Mouse (Mus musculus): ENCODE data around the gene Cx3cl1. TPM values are rescaled to one million over a fixed set of nuclear protein-coding genes. Genes with fewer than 3 reads are reported as not detected.

Gene Cx3cl1
- polyA plus RNA-seq, 1 experiment from 2014 or later: 6.2 TPM

- Histone ChIP-seq H3K4me3 (no peak overlapping the region), H3K36me3 (no peaks in the 10 kb centered on the region), H3K27me3 (ENCODE audit: insufficient read depth, poor library complexity, severe bottlenecking) (peaks cover 29% of the 10 kb centered on the region), H3K9me3 (no peaks in the 10 kb centered on the region), H3K27ac (no peak overlapping the region), H3K4me1 (peaks cover 22% of the 10 kb centered on the region)
- WGBS: 72% methylated on average over 5 of the region's 5 CpGs
- no peak for DNase-seq (ENCODE audit: low spot score)
Measured at GRCm38 (mm10) chr8:94810855-94811254, 39.0 kb downstream of the Cx3cl1 start.

- WGBS: 64% methylated on average over 6 of the region's 6 CpGs
- no peak overlapping the region for H3K4me3 ChIP-seq
- H3K27ac ChIP-seq: no peak overlapping the region
- peaks cover 22% of the 10 kb centered on the region for H3K4me1 ChIP-seq
- H3K9me3 ChIP-seq: no peaks in the 10 kb centered on the region
- DNase-seq (ENCODE audit: low spot score): no peak
- H3K27me3 ChIP-seq (ENCODE audit: insufficient read depth, poor library complexity, severe bottlenecking): peaks cover 29% of the 10 kb centered on the region
- no peaks in the 10 kb centered on the region for H3K36me3 ChIP-seq
Measured at GRCm38 (mm10) chr8:94811654-94812053, 39.8 kb downstream of the Cx3cl1 start.

GRCm38 (mm10) chr8:94812645-94813098 lies 40.9 kb downstream of the Cx3cl1 start:
- Histone ChIP-seq H3K4me3 (no peak overlapping the region), H3K9me3 (no peaks in the 10 kb centered on the region), H3K36me3 (no peaks in the 10 kb centered on the region), H3K27me3 (ENCODE audit: insufficient read depth, poor library complexity, severe bottlenecking) (peaks cover 19% of the 10 kb centered on the region; the same call in 1 of the 2 replicates), H3K4me1 (peaks cover 17% of the 10 kb centered on the region), H3K27ac (no peak overlapping the region)
- DNase-seq (ENCODE audit: low spot score): peak; percentile 86
- 34% methylated on average over 6 of the region's 6 CpGs for WGBS

GRCm38 (mm10) chr8:94814556-94814955 lies 42.7 kb downstream of the Cx3cl1 start:
- WGBS: 0% methylated on average over 1 of the region's 1 CpGs
- Histone ChIP-seq H3K9me3 (no peaks in the 10 kb centered on the region), H3K4me3 (no peak overlapping the region), H3K27ac (no peak overlapping the region), H3K4me1 (peaks cover 15% of the 10 kb centered on the region), H3K36me3 (no peaks in the 10 kb centered on the region), H3K27me3 (ENCODE audit: insufficient read depth, poor library complexity, severe bottlenecking) (0 out of 2 replicates have a peak, but pooled peaks cover 6% of the 10 kb centered on the region)
- no peak for DNase-seq (ENCODE audit: low spot score)

GRCm38 (mm10) chr8:94817933-94818332 lies 46.1 kb downstream of the Cx3cl1 start:
- no peak for DNase-seq (ENCODE audit: low spot score)
- H3K36me3 ChIP-seq: peaks cover 25% of the 10 kb centered on the region
- peaks cover 8% of the 10 kb centered on the region; the same call in 1 of the 2 replicates for H3K4me1 ChIP-seq
- no peaks in the 10 kb centered on the region for H3K9me3 ChIP-seq
- H3K27ac ChIP-seq: no peak overlapping the region
- no peaks in the 10 kb centered on the region for H3K27me3 ChIP-seq (ENCODE audit: insufficient read depth, poor library complexity, severe bottlenecking)
- H3K4me3 ChIP-seq: no peak overlapping the region
- WGBS: 85% methylated on average over 11 of the region's 11 CpGs

GRCm38 (mm10) chr8:94819671-94820179 lies 47.9 kb downstream of the Cx3cl1 start:
- no peak overlapping the region for H3K27ac ChIP-seq
- 39% methylated on average over 6 of the region's 6 CpGs for WGBS
- no peaks in the 10 kb centered on the region for H3K27me3 ChIP-seq (ENCODE audit: insufficient read depth, poor library complexity, severe bottlenecking)
- H3K4me3 ChIP-seq: no peak overlapping the region
- peaks cover 43% of the 10 kb centered on the region for H3K36me3 ChIP-seq
- no peak for DNase-seq (ENCODE audit: low spot score)
- no peaks in the 10 kb centered on the region for H3K9me3 ChIP-seq
- H3K4me1 ChIP-seq: peaks cover 11% of the 10 kb centered on the region; the same call in 1 of the 2 replicates

- H3K4me1 ChIP-seq: peaks cover 11% of the 10 kb centered on the region; the same call in 1 of the 2 replicates
- peaks cover 49% of the 10 kb centered on the region for H3K36me3 ChIP-seq
- H3K4me3 ChIP-seq: no peak overlapping the region
- no peaks in the 10 kb centered on the region for H3K9me3 ChIP-seq
- H3K27me3 ChIP-seq (ENCODE audit: insufficient read depth, poor library complexity, severe bottlenecking): no peaks in the 10 kb centered on the region
- 88% methylated on average over 7 of the region's 7 CpGs for WGBS
- H3K27ac ChIP-seq: no peak overlapping the region
- no peak for DNase-seq (ENCODE audit: low spot score)
Measured at GRCm38 (mm10) chr8:94820553-94820952, 48.7 kb downstream of the Cx3cl1 start.

- Histone ChIP-seq H3K27ac (no peak overlapping the region), H3K4me1 (peaks cover 11% of the 10 kb centered on the region; the same call in 1 of the 2 replicates), H3K4me3 (no peak overlapping the region), H3K36me3 (peaks cover 56% of the 10 kb centered on the region), H3K9me3 (no peaks in the 10 kb centered on the region), H3K27me3 (ENCODE audit: insufficient read depth, poor library complexity, severe bottlenecking) (no peaks in the 10 kb centered on the region)
- 95% methylated on average over 2 of the region's 2 CpGs for WGBS
- no peak for DNase-seq (ENCODE audit: low spot score)
Measured at GRCm38 (mm10) chr8:94821381-94821780, 49.6 kb downstream of the Cx3cl1 start.

GRCm38 (mm10) chr8:94822637-94823560 lies 51.1 kb downstream of the Cx3cl1 start:
- H3K4me1 ChIP-seq: peaks cover 11% of the 10 kb centered on the region; the same call in 1 of the 2 replicates
- H3K9me3 ChIP-seq: no peaks in the 10 kb centered on the region
- DNase-seq (ENCODE audit: low spot score): peak; percentile 87
- 79% methylated on average over 23 of the region's 23 CpGs for WGBS
- peaks cover 68% of the 10 kb centered on the region for H3K36me3 ChIP-seq
- no peak overlapping the region for H3K27ac ChIP-seq
- H3K27me3 ChIP-seq (ENCODE audit: insufficient read depth, poor library complexity, severe bottlenecking): no peaks in the 10 kb centered on the region
- H3K4me3 ChIP-seq: no peak overlapping the region

GRCm38 (mm10) chr8:94825170-94825569 lies 53.4 kb downstream of the Cx3cl1 start:
- 83% methylated on average over 6 of the region's 6 CpGs for WGBS
- DNase-seq (ENCODE audit: low spot score): no peak
- no peaks in the 10 kb centered on the region for H3K27me3 ChIP-seq (ENCODE audit: insufficient read depth, poor library complexity, severe bottlenecking)
- H3K9me3 ChIP-seq: no peaks in the 10 kb centered on the region
- H3K36me3 ChIP-seq: peaks cover 86% of the 10 kb centered on the region
- 0 out of 2 replicates have a peak, but pooled peaks cover 6% of the 10 kb centered on the region for H3K4me1 ChIP-seq
- H3K4me3 ChIP-seq: no peak overlapping the region
- H3K27ac ChIP-seq: no peak overlapping the region

- Histone ChIP-seq H3K36me3 (peaks cover 90% of the 10 kb centered on the region), H3K4me1 (0 out of 2 replicates have a peak, but pooled peaks cover 6% of the 10 kb centered on the region), H3K9me3 (no peaks in the 10 kb centered on the region), H3K27ac (no peak overlapping the region), H3K4me3 (no peak overlapping the region), H3K27me3 (ENCODE audit: insufficient read depth, poor library complexity, severe bottlenecking) (no peaks in the 10 kb centered on the region)
- 91% methylated on average over 5 of the region's 5 CpGs for WGBS
- no peak for DNase-seq (ENCODE audit: low spot score)
Measured at GRCm38 (mm10) chr8:94826210-94826609, 54.4 kb downstream of the Cx3cl1 start.

- DNase-seq (ENCODE audit: low spot score): no peak
- peaks cover 84% of the 10 kb centered on the region for H3K36me3 ChIP-seq
- 0 out of 2 replicates have a peak, but pooled peaks cover 4% of the 10 kb centered on the region for H3K4me1 ChIP-seq
- H3K27ac ChIP-seq: no peak overlapping the region
- H3K9me3 ChIP-seq: no peaks in the 10 kb centered on the region
- H3K4me3 ChIP-seq: no peak overlapping the region
- H3K27me3 ChIP-seq (ENCODE audit: insufficient read depth, poor library complexity, severe bottlenecking): no peaks in the 10 kb centered on the region
- WGBS: 88% methylated on average over 6 of the region's 6 CpGs
Measured at GRCm38 (mm10) chr8:94828284-94828683, 56.5 kb downstream of the Cx3cl1 start.
